Mouse (Mus musculus): ENCODE measurements around the gene Klhl2.

Klhl2 gene

GRCm38 (mm10) chr8:64692651-64693201, 157.1 kb downstream of the Klhl2 start, which contains the start of gene Cpe:
Cpe (minus strand) TSS chr8:64693054.
- peak; percentile 70 for DNase-seq (ENCODE audit: low read depth, low spot score)

DNA sequence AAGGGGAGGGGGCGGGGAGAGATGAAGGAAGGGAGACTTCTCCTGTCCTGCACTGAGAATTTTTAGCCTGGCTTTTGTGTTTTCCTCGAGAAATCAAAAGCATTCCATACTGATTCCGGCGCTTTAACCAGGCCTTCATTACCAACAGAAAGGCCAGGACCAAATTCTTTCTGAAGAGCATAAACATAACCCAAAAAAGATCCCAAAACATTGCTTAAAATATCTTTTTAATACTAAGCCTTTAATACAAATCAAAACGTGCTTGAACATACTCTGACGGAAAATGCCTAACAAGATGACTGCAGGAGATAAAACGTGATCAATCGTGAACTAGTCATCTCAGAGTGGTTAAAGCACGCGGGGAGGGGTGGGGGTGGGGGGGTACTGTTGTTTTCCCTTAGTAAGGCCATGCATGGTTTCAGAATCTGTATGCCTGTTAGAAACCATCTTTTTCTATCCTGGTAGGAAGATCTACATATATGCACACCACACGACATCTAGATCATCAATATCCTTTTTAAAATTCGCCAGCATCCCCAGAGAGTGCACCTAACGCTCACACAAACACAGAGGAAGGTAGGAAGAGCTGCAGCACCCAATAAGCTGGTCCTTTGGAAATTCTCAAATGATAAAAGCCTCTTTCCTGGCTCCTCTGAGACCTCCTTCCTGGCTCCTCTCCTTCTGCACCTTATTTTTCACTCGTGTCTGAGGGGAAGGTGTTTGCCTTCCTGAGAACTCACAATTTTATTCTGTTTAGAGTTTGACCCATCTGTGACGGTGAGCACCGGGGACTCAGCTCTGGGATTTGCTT, 158.0 kb downstream of the Klhl2 start:
- DNase-seq (ENCODE audit: low read depth, low spot score): no peak

GRCm38 (mm10) chr8:64690845-64691244, 159.0 kb downstream of the Klhl2 start:
- no peak for DNase-seq (ENCODE audit: low read depth, low spot score)

DNA sequence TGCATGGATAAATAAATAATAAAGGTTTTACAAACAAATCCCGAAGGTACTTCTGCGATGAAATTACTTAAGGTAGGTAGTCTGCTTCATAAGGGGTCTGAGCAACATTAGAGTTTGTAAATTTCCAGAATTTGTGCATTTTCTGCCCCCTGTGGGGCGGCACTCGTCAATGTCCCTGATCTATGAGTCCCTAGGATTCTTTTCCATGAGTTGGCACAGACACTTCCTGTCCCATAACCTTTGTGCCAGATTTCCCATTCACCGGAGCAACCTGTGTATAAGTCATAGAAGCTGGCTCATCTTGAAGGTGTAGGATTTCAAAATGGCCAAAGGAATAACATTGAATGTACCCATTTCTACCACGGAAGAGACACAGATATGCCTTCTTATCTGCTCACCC, 159.5 kb downstream of the Klhl2 start:
- no peak for DNase-seq (ENCODE audit: low read depth, low spot score)

Measured in telencephalon, adult 2 months (tissue).